Mouse (Mus musculus) MEL (cell line): ENCODE measurements at regions not wholly inside any gene's neighbourhood (a gene's known extent, or its start where the extent isn't known, plus 50 kb on each side); places are given as distances from the start of the nearest gene placed in this dataset.

Experiments used
- DNase-seq: peaks from one replicate; pipeline ENCODE4 v3.0.0; 2011; ENCODE audit warnings: low read depth, low spot score
- H3K27ac ChIP-seq: 2 replicates; pipeline ENCODE4 v1.5.1; 2012; ENCODE audit warnings: low read depth, mild to moderate bottlenecking, control low read depth, low read length, moderate library complexity; ENCODE audit not compliant: control insufficient read depth
- H3K27me3 ChIP-seq, 2 experiments: fragments of 150-350 bp in 1 of 2; sonication (generic) in 1 of 2; 2 replicates each; pipeline ENCODE4 v1.6.1; 2012; ENCODE audit warnings: low read length in 2 of 2, mild to moderate bottlenecking in 2 of 2, improper control_type of control experiment in 1 of 2, moderate library complexity in 1 of 2; ENCODE audit not compliant: insufficient read depth in 2 of 2, control insufficient read depth in 1 of 2
- H3K36me3 ChIP-seq, 2 experiments: 2 replicates each; pipeline ENCODE4 v1.6.1; 2012 to 2014; ENCODE audit warnings: low read length in 2 of 2, improper control_type of control experiment in 1 of 2, inconsistent platforms in 1 of 2, mild to moderate bottlenecking in 1 of 2; ENCODE audit not compliant: insufficient read depth in 2 of 2, control insufficient read depth in 1 of 2
- H3K4me1 ChIP-seq, 2 experiments: fragments of 150-350 bp in 1 of 2; sonication (generic) in 1 of 2; 2 replicates each; pipeline ENCODE4 v1.6.1; 2012; ENCODE audit warnings: low read length in 2 of 2, improper control_type of control experiment in 1 of 2, mild to moderate bottlenecking in 1 of 2; ENCODE audit not compliant: insufficient read depth in 2 of 2, control insufficient read depth in 1 of 2
- H3K4me3 ChIP-seq, 2 experiments: fragments of 150-350 bp in 1 of 2; sonication (generic) in 1 of 2; 2 replicates each; pipeline ENCODE4 v1.5.1; 2012; ENCODE audit warnings: low read depth in 2 of 2, low read length in 2 of 2, mild to moderate bottlenecking in 2 of 2, moderate library complexity in 2 of 2, control low read depth in 1 of 2, improper control_type of control experiment in 1 of 2; ENCODE audit not compliant: control insufficient read depth in 1 of 2, insufficient read depth in 1 of 2
- H3K79me2 ChIP-seq: 2 replicates; pipeline ENCODE4 v1.6.1; 2012; ENCODE audit warnings: mild to moderate bottlenecking, low read length, moderate library complexity; ENCODE audit not compliant: control insufficient read depth, poor library complexity, insufficient read depth
- H3K9ac ChIP-seq: 2 replicates; pipeline ENCODE4 v1.6.1; 2012; ENCODE audit warnings: low read depth, mild to moderate bottlenecking, control low read depth, low read length, moderate library complexity; ENCODE audit not compliant: control insufficient read depth, poor library complexity, severe bottlenecking
- H3K9me3 ChIP-seq: fragments of 150-350 bp; sonication (generic); replicated peaks from 2 replicates; pipeline ENCODE4 v1.6.1; 2012; ENCODE audit warnings: mild to moderate bottlenecking, low read length, improper control_type of control experiment, moderate library complexity; ENCODE audit not compliant: insufficient read depth
- BHLHE40 ChIP-seq: IDR thresholded peaks from 2 replicates; pipeline ENCODE4 v1.6.1; 2012; ENCODE audit warnings: low read depth, mild to moderate bottlenecking, inconsistent platforms, low read length, improper control_type of control experiment, borderline replicate concordance
- CHD1 ChIP-seq: IDR thresholded peaks from 2 replicates; pipeline ENCODE4 v1.6.1; 2012; ENCODE audit warnings: low read depth, mild to moderate bottlenecking, inconsistent platforms, low read length, improper control_type of control experiment
- CTCF ChIP-seq, 3 experiments: IDR thresholded peaks in 2 of 3; conservative IDR thresholded peaks in 1 of 3; 2 replicates each; pipeline ENCODE4 v1.5.1; 2011 to 2012; ENCODE audit warnings: low read length in 3 of 3, low read depth in 2 of 3, mild to moderate bottlenecking in 2 of 3, improper control_type of control experiment in 1 of 3, inconsistent platforms in 1 of 3, mixed read lengths in 1 of 3, moderate library complexity in 1 of 3; ENCODE audit not compliant: control insufficient read depth in 1 of 3, insufficient read depth in 1 of 3, poor library complexity in 1 of 3, severe bottlenecking in 1 of 3
- E2F4 ChIP-seq: IDR thresholded peaks from 2 replicates; pipeline ENCODE4 v1.6.1; 2011; ENCODE audit warnings: low read depth, low read length, improper control_type of control experiment, borderline replicate concordance
- ELF1 ChIP-seq: IDR thresholded peaks from 2 replicates; pipeline ENCODE4 v1.6.1; 2014; ENCODE audit warnings: low read depth, mild to moderate bottlenecking, inconsistent platforms, low read length, improper control_type of control experiment, moderate library complexity
- EP300 ChIP-seq, 2 experiments: IDR thresholded peaks; 2 replicates each; pipeline ENCODE4 v1.6.1; 2011; ENCODE audit warnings: improper control_type of control experiment in 2 of 2, low read length in 2 of 2, low read depth in 1 of 2, mild to moderate bottlenecking in 1 of 2
- ETS1 ChIP-seq: IDR thresholded peaks from 2 replicates; pipeline ENCODE4 v1.6.1; 2012; ENCODE audit warnings: low read depth, mild to moderate bottlenecking, inconsistent platforms, low read length, improper control_type of control experiment, moderate library complexity
- GABPA ChIP-seq: IDR thresholded peaks from 2 replicates; pipeline ENCODE4 v1.6.1; 2012; ENCODE audit warnings: low read depth, mild to moderate bottlenecking, inconsistent platforms, low read length, improper control_type of control experiment, moderate library complexity
- GATA1 ChIP-seq: IDR thresholded peaks from 2 replicates; pipeline ENCODE4 v1.6.1; 2011; ENCODE audit warnings: low read depth, low read length, improper control_type of control experiment
- HCFC1 ChIP-seq: IDR thresholded peaks from 2 replicates; pipeline ENCODE4 v1.6.1; 2012; ENCODE audit warnings: low read depth, mild to moderate bottlenecking, inconsistent platforms, low read length, improper control_type of control experiment, moderate library complexity
- KAT2A ChIP-seq: conservative IDR thresholded peaks from 2 replicates; pipeline ENCODE4 v1.6.1; 2012; ENCODE audit warnings: low read depth, low read length, improper control_type of control experiment, inconsistent platforms
- MAFK ChIP-seq: IDR thresholded peaks from 2 replicates; pipeline ENCODE4 v1.6.1; 2011; ENCODE audit warnings: low read depth, mild to moderate bottlenecking, low read length, improper control_type of control experiment, borderline replicate concordance
- MAX ChIP-seq: IDR thresholded peaks from 2 replicates; pipeline ENCODE4 v1.6.1; 2011; ENCODE audit warnings: low read length, improper control_type of control experiment
- MAZ ChIP-seq: IDR thresholded peaks from 2 replicates; pipeline ENCODE4 v1.6.1; 2012; ENCODE audit warnings: low read depth, mild to moderate bottlenecking, inconsistent platforms, low read length, improper control_type of control experiment
- MEF2A ChIP-seq: IDR thresholded peaks from 2 replicates; pipeline ENCODE4 v1.6.1; 2014; ENCODE audit warnings: low read depth, mild to moderate bottlenecking, inconsistent platforms, low read length, improper control_type of control experiment; ENCODE audit not compliant: poor library complexity, insufficient replicate concordance, severe bottlenecking; ENCODE audit errors: extremely low read depth
- MXI1 ChIP-seq: IDR thresholded peaks from 2 replicates; pipeline ENCODE4 v1.6.1; 2011; ENCODE audit warnings: mild to moderate bottlenecking, low read depth, low read length, improper control_type of control experiment
- MYB ChIP-seq: IDR thresholded peaks from 2 replicates; pipeline ENCODE4 v1.6.1; 2011; ENCODE audit warnings: mild to moderate bottlenecking, low read depth, low read length, improper control_type of control experiment
- MYC ChIP-seq: IDR thresholded peaks from 2 replicates; pipeline ENCODE4 v1.6.1; 2011; ENCODE audit warnings: low read depth, mild to moderate bottlenecking, low read length, improper control_type of control experiment, moderate library complexity
- NELFE ChIP-seq: IDR thresholded peaks from 2 replicates; pipeline ENCODE4 v1.6.1; 2011; ENCODE audit warnings: low read depth, low read length, improper control_type of control experiment
- NRF1 ChIP-seq: IDR thresholded peaks from 2 replicates; pipeline ENCODE4 v1.6.1; 2014; ENCODE audit warnings: low read depth, mild to moderate bottlenecking, inconsistent platforms, low read length, improper control_type of control experiment, moderate library complexity; ENCODE audit not compliant: poor library complexity, insufficient read depth, severe bottlenecking
- RCOR1 ChIP-seq: IDR thresholded peaks from 2 replicates; pipeline ENCODE4 v1.6.1; 2012; ENCODE audit warnings: low read depth, mild to moderate bottlenecking, inconsistent platforms, low read length, improper control_type of control experiment
- SIN3A ChIP-seq: IDR thresholded peaks from 2 replicates; pipeline ENCODE4 v1.6.1; 2012; ENCODE audit warnings: low read length, improper control_type of control experiment, inconsistent platforms
- SMC3 ChIP-seq: IDR thresholded peaks from 2 replicates; pipeline ENCODE4 v1.6.1; 2011; ENCODE audit warnings: low read depth, low read length, improper control_type of control experiment
- TAL1 ChIP-seq: IDR thresholded peaks from 2 replicates; pipeline ENCODE4 v1.6.1; 2012; ENCODE audit warnings: mild to moderate bottlenecking, inconsistent platforms, low read length, moderate library complexity, mixed read lengths
- TCF12 ChIP-seq: IDR thresholded peaks from 2 replicates; pipeline ENCODE4 v1.6.1; 2014; ENCODE audit warnings: low read depth, mild to moderate bottlenecking, inconsistent platforms, low read length, improper control_type of control experiment, moderate library complexity
- USF1 ChIP-seq: IDR thresholded peaks from 2 replicates; pipeline ENCODE4 v1.6.1; 2014; ENCODE audit warnings: low read depth, mild to moderate bottlenecking, inconsistent platforms, low read length, improper control_type of control experiment, moderate library complexity
- ZC3H11A ChIP-seq: IDR thresholded peaks from 2 replicates; pipeline ENCODE4 v1.6.1; 2012; ENCODE audit warnings: low read depth, mild to moderate bottlenecking, inconsistent platforms, low read length, improper control_type of control experiment
- ZKSCAN1 ChIP-seq: IDR thresholded peaks from 2 replicates; pipeline ENCODE4 v1.6.1; 2012; ENCODE audit warnings: low read depth, mild to moderate bottlenecking, inconsistent platforms, low read length, improper control_type of control experiment, moderate library complexity
- ZNF384 ChIP-seq: IDR thresholded peaks from 2 replicates; pipeline ENCODE4 v1.6.1; 2012; ENCODE audit warnings: low read depth, mild to moderate bottlenecking, inconsistent platforms, low read length, improper control_type of control experiment

DNA sequence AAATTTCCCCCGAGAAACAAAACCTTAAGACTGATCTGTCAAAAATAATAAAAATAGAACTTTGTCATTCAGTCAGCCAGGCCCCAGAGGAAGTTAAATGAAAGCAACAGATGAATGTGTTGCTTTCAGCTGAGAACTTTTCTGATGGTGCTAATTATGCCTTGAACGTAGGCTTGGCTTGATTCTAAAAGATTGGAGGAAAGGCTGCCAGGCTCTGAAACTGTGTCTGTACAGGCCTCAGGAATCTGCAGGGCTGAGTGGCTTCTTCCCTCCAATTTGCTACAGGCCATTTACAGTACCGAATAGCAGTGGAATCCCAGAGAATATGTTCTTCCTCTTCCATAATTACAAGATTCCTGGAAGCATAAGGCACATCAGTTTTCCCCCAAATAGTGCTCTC is 1103.2 kb upstream of the Crim1 start:
- H3K36me3 ChIP-seq, result no peaks in the 10 kb centered on the region
- no peaks in the 10 kb centered on the region for H3K9me3 ChIP-seq
- H3K4me3 ChIP-seq, result no peak overlapping the region
- no peak for TF ChIP-seq ZKSCAN1
- no peak for TF ChIP-seq NELFE
- no peak for TF ChIP-seq MAZ
- no peak for TF ChIP-seq GABPA
- TF ChIP-seq ELF1, result no peak
- no peak for TF ChIP-seq NRF1
- no peak for TF ChIP-seq SIN3A
- no peak for TF ChIP-seq MYC
- TF ChIP-seq TCF12, result no peak
- no peak for TF ChIP-seq SMC3
- TF ChIP-seq ZNF384, result no peak
- TF ChIP-seq HCFC1, result no peak
- no peak for TF ChIP-seq MEF2A
- TF ChIP-seq KAT2A, result no peak
- TF ChIP-seq USF1, result no peak
- TF ChIP-seq ZC3H11A, result no peak
- TF ChIP-seq MXI1, result no peak
- TF ChIP-seq CTCF (IDR thresholded peaks at IDR 0.05 in 2 of 3, conservative IDR thresholded peaks at IDR 0.05 in 1 of 3; ENCODE audit: control insufficient read depth in 1 of 3, insufficient read depth in 1 of 3, low read depth in 2 of 3, low read length in 3 of 3, poor library complexity in 1 of 3, severe bottlenecking in 1 of 3), result no peak
- TF ChIP-seq ETS1, result no peak
- no peaks in the 10 kb centered on the region for H3K27me3 ChIP-seq
- no peaks in the 10 kb centered on the region for H3K79me2 ChIP-seq
- H3K27ac ChIP-seq, result no peak overlapping the region
- no peaks in the 10 kb centered on the region for H3K4me1 ChIP-seq
- DNase-seq, result no peak
- no peak overlapping the region for H3K9ac ChIP-seq

DNA sequence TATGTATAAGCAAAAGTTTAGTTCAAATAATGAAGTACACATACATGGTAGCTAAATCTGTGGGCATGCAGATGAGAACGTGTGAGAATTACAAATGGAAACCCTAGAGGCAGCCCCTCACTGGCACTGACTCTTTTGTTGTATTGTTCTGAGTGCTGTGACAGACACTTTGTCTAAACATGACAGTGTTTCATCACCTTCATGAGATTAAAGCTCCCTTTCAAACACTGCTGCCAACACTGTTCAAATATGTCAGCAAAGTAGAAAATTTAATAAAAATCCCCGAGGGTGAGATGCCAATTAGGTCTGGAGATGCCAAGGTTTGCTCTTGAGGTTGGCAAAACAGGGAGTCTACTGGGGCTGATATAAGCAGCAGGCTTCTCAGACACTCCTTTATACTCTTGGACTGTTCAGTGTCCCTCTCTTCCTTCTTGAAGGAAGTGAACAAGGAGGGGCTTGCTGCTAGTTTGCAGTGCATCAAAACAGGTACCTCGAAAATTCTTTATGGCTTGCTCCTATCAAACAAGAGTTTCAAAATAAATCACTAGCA is 1100.9 kb upstream of the Crim1 start:
- no peak overlapping the region for H3K27ac ChIP-seq
- H3K9me3 ChIP-seq, result no peaks in the 10 kb centered on the region
- H3K27me3 ChIP-seq, result no peaks in the 10 kb centered on the region
- no peak overlapping the region for H3K9ac ChIP-seq
- no peaks in the 10 kb centered on the region for H3K79me2 ChIP-seq
- H3K4me3 ChIP-seq, result no peak overlapping the region
- no peak for DNase-seq
- no peaks in the 10 kb centered on the region for H3K4me1 ChIP-seq
- TF ChIP-seq MYB, result no peak
- TF ChIP-seq KAT2A, result no peak
- no peak for TF ChIP-seq CTCF (IDR thresholded peaks at IDR 0.05 in 2 of 3, conservative IDR thresholded peaks at IDR 0.05 in 1 of 3; ENCODE audit: control insufficient read depth in 1 of 3, insufficient read depth in 1 of 3, low read depth in 2 of 3, low read length in 3 of 3, poor library complexity in 1 of 3, severe bottlenecking in 1 of 3)
- TF ChIP-seq MAFK, result no peak
- no peak for TF ChIP-seq MAZ
- no peak for TF ChIP-seq GABPA
- TF ChIP-seq CHD1, result no peak
- no peak for TF ChIP-seq TAL1
- no peak for TF ChIP-seq RCOR1
- TF ChIP-seq NRF1, result no peak
- no peak for TF ChIP-seq MXI1
- no peak for TF ChIP-seq USF1
- no peak for TF ChIP-seq ETS1
- TF ChIP-seq EP300 (IDR thresholded peaks at IDR 0.05; ENCODE audit: low read depth in 1 of 2, low read length in 2 of 2), result no peak
- TF ChIP-seq GATA1, result no peak
- TF ChIP-seq E2F4, result no peak
- TF ChIP-seq BHLHE40, result no peak
- TF ChIP-seq MAX, result no peak
- no peaks in the 10 kb centered on the region for H3K36me3 ChIP-seq
